Mouse (Mus musculus) large intestine, adult 2 months (tissue): ENCODE measurements at regions not wholly inside any gene's neighbourhood (a gene's known extent, or its start where the extent isn't known, plus 50 kb on each side); places are given as distances from the start of the nearest gene placed in this dataset.

Source experiments
- DNase-seq: peaks from one replicate; pipeline ENCODE4 v3.0.0-alpha.2; 2012; ENCODE audit warnings: low read depth, low spot score
- WGBS: fragments of 180-500 bp; shearing (Covaris S2); methylation state at CpG from one replicate; pipeline ENCODE4 v1.1.7; 2018; 5-methylcytosine and 5-hydroxymethylcytosine counted together

- WGBS, result 23% methylated on average over 6 of the region's 6 CpGs
- DNase-seq, result no peak
Observed at GRCm38 (mm10) chr7:75360874-75361273, 51.8 kb upstream of the Sv2b start.

- DNase-seq, result no peak
- WGBS, result 63% methylated on average over 6 of the region's 6 CpGs
Observed at GRCm38 (mm10) chr7:75362541-75362940, 53.5 kb upstream of the Sv2b start.

- WGBS, result 58% methylated on average over 3 of the region's 3 CpGs
- no peak for DNase-seq
Observed at GRCm38 (mm10) chr7:75365480-75365879, 56.4 kb upstream of the Sv2b start.

GRCm38 (mm10) chr7:75366285-75366882 is 57.3 kb upstream of the Sv2b start:
- WGBS, result 6% methylated on average over 8 of the region's 8 CpGs
- no peak for DNase-seq

DNA sequence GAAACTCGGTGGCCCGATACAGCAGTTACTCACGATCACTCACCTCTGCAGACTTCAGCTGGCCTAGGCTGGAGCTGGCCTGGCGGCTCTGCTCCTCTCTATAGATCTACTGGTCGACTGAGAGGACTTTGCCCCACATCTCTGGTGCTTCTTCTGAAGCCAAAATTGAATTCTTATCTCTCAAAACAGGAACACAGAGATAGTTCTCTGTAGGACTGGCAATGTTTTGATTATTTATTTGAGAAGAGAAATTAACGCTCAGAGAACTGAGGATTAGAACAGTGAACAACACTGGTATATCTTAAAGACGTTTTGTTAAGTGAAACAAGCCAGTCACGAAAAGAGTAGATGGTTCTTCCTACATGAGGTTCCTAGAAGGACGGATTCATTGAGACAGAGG is 59.3 kb upstream of the Sv2b start:
- no peak for DNase-seq
- WGBS, result 70% methylated on average over 9 of the region's 9 CpGs

GRCm38 (mm10) chr7:75369366-75369765 is 60.3 kb upstream of the Sv2b start:
- DNase-seq, result no peak
- WGBS, result 35% methylated on average over 4 of the region's 4 CpGs

- 15% methylated on average over 12 of the region's 12 CpGs for WGBS
- DNase-seq, result no peak
Observed at GRCm38 (mm10) chr7:75370595-75371519, 61.8 kb upstream of the Sv2b start.

DNA sequence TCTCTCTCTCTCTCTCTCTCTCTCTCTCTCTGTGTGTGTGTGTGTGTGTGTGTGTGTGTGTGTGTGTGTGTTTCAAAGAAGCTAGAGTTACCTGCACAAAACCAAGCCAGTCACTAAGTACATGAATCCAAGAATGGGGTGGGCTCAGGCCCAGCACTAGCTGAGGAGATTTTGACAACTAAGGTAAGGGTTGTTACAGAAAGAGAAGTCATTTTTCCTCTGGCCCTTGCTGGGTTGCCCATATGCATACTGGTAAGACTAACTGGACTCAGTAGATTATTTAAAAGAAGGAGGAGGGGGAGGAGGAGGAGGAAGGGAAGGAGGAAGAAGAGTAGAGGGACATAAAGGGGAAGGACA is 62.4 kb upstream of the Sv2b start:
- no peak for DNase-seq

GRCm38 (mm10) chr7:75371991-75372390 is 62.9 kb upstream of the Sv2b start:
- 66% methylated on average over 6 of the region's 6 CpGs for WGBS
- DNase-seq, result no peak

DNA sequence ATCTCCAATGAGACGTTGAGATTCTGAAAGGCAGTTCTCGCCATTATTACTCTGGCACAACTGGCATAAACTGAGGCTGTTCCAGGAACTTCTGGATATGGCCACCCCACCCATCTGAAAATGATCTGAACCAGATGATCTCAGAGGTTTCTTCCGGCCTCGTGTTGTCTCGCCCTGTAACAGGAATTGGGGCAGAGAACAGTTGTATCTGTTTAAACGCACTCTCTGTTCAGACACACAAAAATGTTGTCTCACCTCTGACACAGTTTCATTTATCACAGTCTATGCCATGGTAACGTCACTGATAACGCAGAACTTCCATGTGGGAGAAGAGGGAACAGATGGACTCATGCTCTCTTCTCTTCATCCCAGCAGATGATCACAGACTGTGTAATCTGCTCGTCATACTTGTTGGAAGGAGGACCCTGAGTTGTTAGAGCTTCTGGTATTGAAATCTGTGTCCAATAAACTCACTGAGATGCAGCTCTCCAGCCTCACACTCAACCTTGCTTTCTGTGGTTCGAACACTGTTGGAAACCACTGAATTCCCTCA is 63.9 kb upstream of the Sv2b start:
- no peak for DNase-seq
- WGBS, result 28% methylated on average over 10 of the region's 10 CpGs

- WGBS, result 81% methylated on average over 6 of the region's 6 CpGs
- DNase-seq, result no peak
Observed at GRCm38 (mm10) chr7:75374506-75374905, 65.4 kb upstream of the Sv2b start.

- 89% methylated on average over 3 of the region's 3 CpGs for WGBS
- DNase-seq, result no peak
Observed at GRCm38 (mm10) chr7:75379595-75379994, 70.5 kb upstream of the Sv2b start.

- 3% methylated on average over 8 of the region's 8 CpGs for WGBS
- peak; percentile 78 for DNase-seq
Observed at GRCm38 (mm10) chr7:75384506-75384911, 70.8 kb upstream of the Akap13 start.

DNA sequence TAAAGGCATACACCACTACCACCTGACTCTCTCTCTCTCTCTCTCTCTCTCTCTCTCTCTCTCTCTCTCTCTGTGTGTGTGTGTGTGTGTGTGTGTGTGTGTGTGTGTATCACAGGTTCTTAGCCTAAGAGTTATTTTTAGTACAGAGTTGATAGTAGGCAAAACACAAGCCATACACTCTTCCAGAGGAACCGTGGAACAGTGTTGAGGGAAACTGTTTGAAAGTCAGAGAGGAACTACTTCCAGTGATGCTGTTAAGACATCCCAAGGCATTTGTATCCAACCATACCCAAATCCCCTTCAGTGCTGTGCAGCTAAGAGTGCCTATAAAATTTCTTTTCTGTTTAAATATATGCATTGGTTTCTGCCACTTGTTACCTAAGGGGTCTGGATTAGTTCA is 68.3 kb upstream of the Akap13 start:
- no peak for DNase-seq
- WGBS, result 72% methylated on average over 1 of the region's 1 CpGs

DNA sequence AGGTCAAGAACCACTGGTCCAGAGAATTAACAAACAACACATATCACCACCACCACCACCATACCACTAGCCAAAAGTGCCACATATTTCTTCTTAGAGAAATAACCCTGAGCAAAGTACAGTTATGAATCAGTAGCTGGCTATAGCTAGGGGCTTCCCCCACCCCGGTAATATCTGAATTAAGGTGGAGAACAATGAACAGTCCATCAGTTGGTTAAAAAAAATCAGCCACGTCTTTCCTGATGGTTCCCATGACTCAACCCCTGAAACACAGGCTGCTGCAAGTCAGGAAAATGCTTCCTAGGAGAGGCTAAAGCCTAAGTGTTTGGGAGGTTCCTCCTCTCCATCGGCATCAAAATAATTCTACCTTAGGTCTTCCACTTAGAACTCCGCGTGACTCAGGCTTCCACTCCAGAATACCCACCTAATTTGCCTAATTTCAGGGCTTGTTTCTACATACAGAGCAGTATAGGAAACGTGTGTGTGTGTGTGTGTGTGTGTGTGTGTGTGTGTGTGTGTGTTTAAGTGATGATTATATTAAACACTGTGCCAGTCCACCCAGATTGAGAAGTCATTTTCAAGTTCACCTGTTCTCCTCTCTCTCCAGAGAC is 67.4 kb upstream of the Akap13 start:
- no peak for DNase-seq
- WGBS, result 69% methylated on average over 6 of the region's 6 CpGs

- no peak for DNase-seq
- WGBS, result 82% methylated on average over 3 of the region's 3 CpGs
Observed at GRCm38 (mm10) chr7:75390162-75390561, 65.2 kb upstream of the Akap13 start.

DNA sequence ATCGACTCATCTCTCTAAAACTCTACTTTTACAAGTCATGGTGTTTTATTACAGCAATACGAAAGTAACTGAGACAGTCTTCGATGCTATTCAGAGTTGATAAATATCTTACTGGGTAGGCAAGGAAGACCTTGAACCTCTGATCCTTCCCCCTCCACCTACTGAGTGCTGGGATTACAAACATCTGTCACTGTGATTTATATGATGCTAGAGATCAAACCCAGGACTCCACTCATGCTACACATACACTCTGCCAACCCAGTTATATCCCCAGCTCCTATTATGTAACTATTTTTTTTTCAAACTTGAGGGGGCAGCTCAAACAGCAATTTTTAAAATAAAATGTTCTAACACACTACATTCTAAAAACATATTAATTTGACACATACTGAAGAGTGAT is 62.6 kb upstream of the Akap13 start:
- no peak for DNase-seq
- 6% methylated on average over 3 of the region's 3 CpGs for WGBS

GRCm38 (mm10) chr7:75393466-75393865 is 61.9 kb upstream of the Akap13 start:
- DNase-seq, result no peak
- 90% methylated on average over 2 of the region's 2 CpGs for WGBS

- DNase-seq, result no peak
- 60% methylated on average over 8 of the region's 8 CpGs for WGBS
Observed at GRCm38 (mm10) chr7:75394866-75395580, 60.3 kb upstream of the Akap13 start.

DNA sequence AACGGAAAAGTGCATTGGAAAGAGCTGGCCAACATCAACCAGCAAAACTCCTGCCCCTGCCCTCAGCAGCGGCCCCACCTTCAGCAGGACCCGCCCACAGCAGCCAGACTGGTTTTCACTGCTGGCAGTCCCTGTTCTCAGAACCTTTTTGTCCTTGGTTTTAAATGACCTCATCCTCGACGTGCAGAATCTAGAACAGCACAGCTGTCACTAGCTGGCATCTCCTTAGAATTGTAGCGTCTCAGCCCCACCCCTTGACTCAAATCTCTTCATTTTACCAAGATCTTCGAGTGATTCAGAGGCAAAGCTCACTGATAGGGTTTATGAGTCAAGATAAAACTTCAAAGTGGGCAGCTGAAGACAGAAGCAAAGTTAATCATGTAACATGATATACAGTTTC is 57.8 kb upstream of the Akap13 start:
- no peak for DNase-seq
- WGBS, result 4% methylated on average over 7 of the region's 7 CpGs
